Mouse (Mus musculus) testis, adult 2 months (tissue): ENCODE results near the gene Rab20.

Source experiments
- CTCF ChIP-seq: fragments of 200-500 bp; IDR thresholded peaks from 2 replicates; pipeline ENCODE4 v1.5.1; 2012; ENCODE audit warnings: low read depth, mild to moderate bottlenecking, inconsistent platforms, low read length, moderate library complexity; ENCODE audit not compliant: control insufficient read depth, insufficient read depth, insufficient replicate concordance
- POLR2A ChIP-seq: fragments of 200-500 bp; IDR thresholded peaks from 2 replicates; pipeline ENCODE4 v1.6.1; 2012; ENCODE audit warnings: low read depth, mild to moderate bottlenecking, inconsistent platforms, low read length, moderate library complexity; ENCODE audit not compliant: control insufficient read depth

DNA sequence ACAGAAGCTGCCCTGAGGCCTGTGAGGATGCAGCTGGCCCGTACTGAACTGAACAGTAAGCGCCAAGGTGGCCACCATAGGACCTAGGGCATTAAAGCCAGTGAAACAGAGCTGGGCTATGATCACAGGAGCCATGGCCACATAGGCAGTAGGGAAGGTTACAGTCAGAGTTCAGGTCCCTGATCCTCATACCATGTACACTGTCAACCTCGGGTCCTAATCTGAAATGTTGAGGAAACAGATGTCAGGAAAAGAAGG lies 13.9 kb downstream of the Rab20 start:
- TF ChIP-seq POLR2A = no peak
- TF ChIP-seq CTCF = no peak
